Mouse (Mus musculus): ENCODE measurements around the gene Ltk.

Ltk gene

GRCm38 (mm10) chr2:119760251-119760650, at the start of gene Ltk:
Gene Ltk (minus strand): TSS chr2:119760431.
- no peak for DNase-seq (ENCODE audit: low spot score)

- no peak for DNase-seq (ENCODE audit: low spot score)
Measured at GRCm38 (mm10) chr2:119808881-119809280, 48.6 kb upstream of the Ltk start.

- no peak for DNase-seq (ENCODE audit: low spot score)
Measured at GRCm38 (mm10) chr2:119808438-119808837, 48.2 kb upstream of the Ltk start.

GRCm38 (mm10) chr2:119805536-119805935, 45.3 kb upstream of the Ltk start:
- no peak for DNase-seq (ENCODE audit: low spot score)

- DNase-seq (ENCODE audit: low spot score), result no peak
Measured at GRCm38 (mm10) chr2:119804776-119805175, 44.5 kb upstream of the Ltk start.

GRCm38 (mm10) chr2:119804275-119804628, 44.0 kb upstream of the Ltk start:
- DNase-seq (ENCODE audit: low spot score), result no peak

GRCm38 (mm10) chr2:119803618-119804274, 43.5 kb upstream of the Ltk start:
- no peak for DNase-seq (ENCODE audit: low spot score)

- no peak for DNase-seq (ENCODE audit: low spot score)
Measured at GRCm38 (mm10) chr2:119802767-119803617, 42.8 kb upstream of the Ltk start.

GRCm38 (mm10) chr2:119800876-119801846, 40.9 kb upstream of the Ltk start:
- DNase-seq (ENCODE audit: low spot score), result no peak

GRCm38 (mm10) chr2:119799961-119800550, 39.8 kb upstream of the Ltk start:
- DNase-seq (ENCODE audit: low spot score), result peak; percentile 45

GRCm38 (mm10) chr2:119799181-119799960, 39.1 kb upstream of the Ltk start:
- peak; percentile 23 for DNase-seq (ENCODE audit: low spot score)

GRCm38 (mm10) chr2:119798246-119798927, 38.2 kb upstream of the Ltk start:
- peak; percentile 42 for DNase-seq (ENCODE audit: low spot score)

- no peak for DNase-seq (ENCODE audit: low spot score)
Measured at GRCm38 (mm10) chr2:119797279-119797783, 37.1 kb upstream of the Ltk start, which contains the start of gene Tyro3. Gene Tyro3 (plus strand): TSS chr2:119797733.

- no peak for DNase-seq (ENCODE audit: low spot score)
Measured at GRCm38 (mm10) chr2:119789996-119790395, 29.8 kb upstream of the Ltk start.

- peak; percentile 82 for DNase-seq (ENCODE audit: low spot score)
Measured at GRCm38 (mm10) chr2:119787206-119787883, 27.1 kb upstream of the Ltk start, which contains the start of gene Rpap1. Gene Rpap1 (minus strand): TSS chr2:119787537.

- DNase-seq (ENCODE audit: low spot score), result no peak
Measured at GRCm38 (mm10) chr2:119767246-119767645, 7.0 kb upstream of the Ltk start.

GRCm38 (mm10) chr2:119763924-119764323, 3.7 kb upstream of the Ltk start:
- no peak for DNase-seq (ENCODE audit: low spot score)

GRCm38 (mm10) chr2:119762276-119762675, 2.0 kb upstream of the Ltk start:
- DNase-seq (ENCODE audit: low spot score), result no peak
